Mouse (Mus musculus) cerebellum, adult 2 months (tissue): ENCODE results near the gene Sept6. TPM values are rescaled to one million over a fixed set of nuclear protein-coding genes. Genes with fewer than 3 reads are reported as not detected.

Experiments used
- DNase-seq, 2 experiments: peaks; one replicate each; pipeline ENCODE4 v3.0.0; 2021
- H3K27ac ChIP-seq: fragments of 200-500 bp; 2 replicates; pipeline ENCODE4 v1.5.1; 2012; ENCODE audit warnings: low read length, control low read depth, inconsistent platforms; ENCODE audit not compliant: insufficient read depth
- H3K27me3 ChIP-seq: fragments of 200-500 bp; 2 replicates; pipeline ENCODE4 v1.6.1; 2012; ENCODE audit warnings: inconsistent platforms, mild to moderate bottlenecking, low read length, moderate library complexity; ENCODE audit not compliant: control insufficient read depth, insufficient read depth
- H3K4me1 ChIP-seq: fragments of 200-500 bp; 2 replicates; pipeline ENCODE4 v1.6.1; 2011; ENCODE audit warnings: low read length; ENCODE audit not compliant: control insufficient read depth, insufficient read depth
- H3K4me3 ChIP-seq: fragments of 200-500 bp; replicated peaks from 2 replicates; pipeline ENCODE3; 2011; ENCODE audit warnings: mild to moderate bottlenecking, low read depth, low read length, control low read depth; ENCODE audit not compliant: insufficient read depth
- CTCF ChIP-seq: fragments of 200-500 bp; IDR thresholded peaks from 2 replicates; pipeline ENCODE4 v1.5.1; 2011; ENCODE audit warnings: low read depth, mild to moderate bottlenecking, control low read depth, low read length, moderate library complexity, borderline replicate concordance; ENCODE audit not compliant: insufficient read depth
- POLR2A ChIP-seq: fragments of 200-500 bp; IDR thresholded peaks from 2 replicates; pipeline ENCODE4 v1.6.1; 2011; ENCODE audit warnings: low read length, control low read depth, borderline replicate concordance; ENCODE audit not compliant: insufficient read depth
- WGBS: fragments of 180-500 bp; shearing (Covaris S2); methylation state at CpG from one replicate; pipeline ENCODE4 v1.1.7; 2018; 5-methylcytosine and 5-hydroxymethylcytosine counted together
- polyA plus RNA-seq: library from polyadenylated mRNA; depleted of rRNA; stranded (reverse); fragments of >200 nt; gene quantifications from 2 replicates; pipeline ENCODE4 v1.2.3, GENCODE M21; 2012

Sept6 gene
- polyA plus RNA-seq, 1 experiment: 59.5 TPM

GRCm38 (mm10) chrX:36980563-36981187 lies 10.9 kb downstream of the Sept6 start:
- DNase-seq: no peak
- peaks cover 16% of the 10 kb centered on the region for H3K4me1 ChIP-seq
- H3K27ac ChIP-seq: no peak overlapping the region
- 86% methylated on average over 10 of the region's 10 CpGs for WGBS
- H3K4me3 ChIP-seq: no peak overlapping the region
- no peaks in the 10 kb centered on the region for H3K27me3 ChIP-seq
- TF ChIP-seq POLR2A (no peak), CTCF (no peak)

DNA sequence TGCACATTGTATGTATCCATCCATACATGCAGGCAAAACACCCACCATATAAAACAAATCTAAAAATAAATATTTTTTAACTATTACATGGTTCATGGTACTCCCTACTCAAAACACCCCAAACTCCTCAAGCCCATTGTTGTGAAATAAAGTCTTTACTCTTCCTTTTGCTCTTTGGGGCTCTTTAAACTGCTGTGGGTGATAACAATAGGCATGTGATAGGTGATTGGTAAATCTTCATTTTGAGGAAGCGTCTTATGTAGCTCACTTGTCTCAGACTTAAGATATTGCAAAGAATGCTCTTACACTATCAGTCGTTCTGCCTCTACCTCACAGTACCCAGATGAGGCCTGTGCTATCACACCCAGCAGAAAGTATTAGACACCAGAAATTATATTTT lies 13.7 kb downstream of the Sept6 start:
- H3K27me3 ChIP-seq: no peaks in the 10 kb centered on the region
- TF ChIP-seq POLR2A (no peak), CTCF (no peak)
- WGBS: 93% methylated on average over 2 of the region's 2 CpGs
- H3K4me3 ChIP-seq: no peak overlapping the region
- DNase-seq: no peak
- peaks cover 21% of the 10 kb centered on the region for H3K4me1 ChIP-seq
- no peak overlapping the region for H3K27ac ChIP-seq

DNA sequence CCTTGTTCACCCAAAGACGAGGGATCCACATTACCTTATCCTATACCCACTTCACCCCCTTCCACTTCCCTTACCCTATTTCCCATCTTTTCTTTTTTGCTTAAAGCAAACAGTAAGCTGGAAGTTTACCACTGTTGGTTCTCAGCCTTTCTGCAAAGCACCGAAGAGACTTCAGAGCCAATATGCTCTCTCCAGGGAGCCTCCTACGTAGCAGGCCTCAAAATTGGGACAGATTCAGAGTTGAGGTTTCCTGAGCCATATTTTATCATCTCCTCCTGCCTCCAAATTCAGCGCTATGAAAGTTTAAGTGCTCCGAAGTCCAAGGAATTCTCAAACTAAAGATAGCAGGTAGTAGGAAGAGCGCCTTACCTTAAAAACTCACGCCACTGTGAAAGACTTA lies 14.6 kb downstream of the Sept6 start:
- DNase-seq: no peak
- no peak for TF ChIP-seq POLR2A
- no peak for TF ChIP-seq CTCF
- H3K4me3 ChIP-seq: no peak overlapping the region
- peaks cover 21% of the 10 kb centered on the region for H3K4me1 ChIP-seq
- no peaks in the 10 kb centered on the region for H3K27me3 ChIP-seq
- 53% methylated on average over 7 of the region's 7 CpGs for WGBS
- H3K27ac ChIP-seq: no peak overlapping the region

GRCm38 (mm10) chrX:36976272-36976671 lies 15.3 kb downstream of the Sept6 start:
- 43% methylated on average over 4 of the region's 4 CpGs for WGBS
- no peak overlapping the region for H3K4me3 ChIP-seq
- no peaks in the 10 kb centered on the region for H3K27me3 ChIP-seq
- peaks cover 21% of the 10 kb centered on the region for H3K4me1 ChIP-seq
- DNase-seq: peak in 1 of 2 experiments; percentile 28
- TF ChIP-seq CTCF (no peak), POLR2A (no peak)
- no peak overlapping the region for H3K27ac ChIP-seq

- H3K4me1 ChIP-seq: peaks cover 21% of the 10 kb centered on the region
- no peak for TF ChIP-seq POLR2A
- no peak for TF ChIP-seq CTCF
- WGBS: 18% methylated on average over 5 of the region's 5 CpGs
- H3K4me3 ChIP-seq: no peak overlapping the region
- DNase-seq: peak; percentile 58 to 81
- no peak overlapping the region for H3K27ac ChIP-seq
- no peaks in the 10 kb centered on the region for H3K27me3 ChIP-seq
Measured at GRCm38 (mm10) chrX:36974905-36975304, 16.7 kb downstream of the Sept6 start.

DNA sequence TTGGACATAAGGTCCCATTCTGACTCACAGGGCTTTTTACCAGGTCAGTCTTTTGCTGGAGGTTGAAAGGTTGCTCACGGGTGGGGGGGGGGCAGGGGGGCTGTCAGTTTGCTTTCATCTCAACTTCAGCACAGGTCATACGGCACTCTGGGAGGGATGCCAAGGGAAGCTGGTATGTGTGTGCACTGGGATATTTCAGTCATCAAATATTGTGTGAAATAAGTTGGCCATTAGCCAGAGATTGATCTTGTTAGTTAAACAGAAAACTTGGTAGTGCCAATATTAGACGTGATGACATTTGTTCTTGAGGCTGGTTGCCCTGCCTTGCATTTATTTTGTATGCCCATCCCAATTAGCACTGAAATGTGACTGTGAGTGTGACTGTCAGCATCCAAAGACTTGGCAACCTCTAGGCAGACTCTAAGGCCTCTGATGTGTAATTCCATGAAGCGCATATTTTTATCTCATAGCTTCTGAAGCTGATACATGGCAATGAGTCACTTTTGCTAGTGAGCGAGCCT lies 18.6 kb downstream of the Sept6 start:
- WGBS: 15% methylated on average over 5 of the region's 5 CpGs
- DNase-seq: peak in 1 of 2 experiments; percentile 48
- no peak for TF ChIP-seq CTCF
- TF ChIP-seq POLR2A: no peak
- Histone ChIP-seq H3K4me1 (peaks cover 21% of the 10 kb centered on the region), H3K27ac (no peak overlapping the region), H3K27me3 (no peaks in the 10 kb centered on the region), H3K4me3 (no peak overlapping the region)

DNA sequence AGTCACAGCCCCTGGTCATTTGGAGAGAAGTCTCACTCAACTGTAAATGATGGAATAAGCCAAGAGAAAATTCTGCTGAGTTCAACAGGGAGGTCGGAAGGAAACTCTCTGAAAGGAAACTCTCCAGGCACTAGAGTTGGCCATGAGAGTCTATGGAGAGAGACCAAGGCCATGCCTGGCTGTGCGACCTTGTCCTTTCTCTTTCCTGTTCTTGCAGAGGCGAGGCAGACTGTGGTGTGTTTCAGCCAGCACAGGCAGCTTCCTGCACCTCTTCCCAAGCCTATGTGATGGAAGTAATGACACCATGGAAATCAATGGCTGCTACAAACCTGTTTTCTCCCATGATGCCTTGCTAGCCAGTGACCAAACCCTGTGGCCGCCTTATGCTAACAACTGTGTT lies 20.4 kb downstream of the Sept6 start:
- Histone ChIP-seq H3K4me3 (no peak overlapping the region), H3K27ac (no peak overlapping the region), H3K4me1 (peaks cover 10% of the 10 kb centered on the region), H3K27me3 (no peaks in the 10 kb centered on the region)
- DNase-seq: no peak
- TF ChIP-seq POLR2A (no peak), CTCF (no peak)
- 84% methylated on average over 4 of the region's 4 CpGs for WGBS

DNA sequence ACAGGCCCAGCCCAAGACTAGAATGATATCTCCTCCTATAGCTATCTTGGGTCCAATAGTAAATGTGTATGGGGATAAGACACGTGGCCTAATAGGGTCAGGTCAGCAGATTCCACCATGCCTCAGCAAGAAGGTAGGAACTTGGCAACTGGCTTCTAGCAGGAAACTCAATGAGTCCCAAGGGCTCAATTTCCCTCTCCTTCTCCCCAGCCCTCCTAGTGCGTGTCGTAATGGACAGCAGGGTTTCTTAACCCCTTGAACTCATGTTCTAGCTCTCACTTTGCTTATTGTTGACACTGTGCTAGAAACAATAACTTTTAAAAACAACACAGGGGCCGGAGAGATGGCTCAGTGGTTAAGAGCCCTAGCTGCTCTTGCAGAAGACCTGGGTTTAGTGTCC lies 22.1 kb downstream of the Sept6 start:
- WGBS: 72% methylated on average over 4 of the region's 4 CpGs

More for the DNA sequence above, 22.1 kb downstream of the Sept6 start:
- Histone ChIP-seq H3K27me3 (no peaks in the 10 kb centered on the region), H3K4me1 (peaks cover 6% of the 10 kb centered on the region), H3K27ac (no peak overlapping the region), H3K4me3 (no peak overlapping the region)
- TF ChIP-seq CTCF (no peak), POLR2A (no peak)
- no peak for DNase-seq
